Mouse (Mus musculus): Measurements from ENCODE around the gene Nptn. TPM values are rescaled to one million over a fixed set of nuclear protein-coding genes. Genes with fewer than 3 reads are reported as not detected.
A peak's percentile ranks its signal among the peaks of the same experiment; 100 is the strongest.

Gene Nptn
- total and polyA plus RNA-seq, 3 experiments = 118 to 162 (median 121) TPM

GRCm38 (mm10) chr9:58657735-58658512 is 75.9 kb downstream of the Nptn start:
- H3K36me3 ChIP-seq (replicated peaks) = peaks cover 70% of the 10 kb centered on the region
- ATAC-seq (ENCODE audit: extremely low read depth, insufficient number of reproducible peaks, low FRiP score, poor library complexity, severe bottlenecking) (peak; percentile 82), DNase-seq (ENCODE audit: low spot score) (peak; percentile 63)
- peaks cover 77% of the 10 kb centered on the region for H3K4me1 ChIP-seq (ENCODE audit: insufficient read depth, low read depth, low read length)
- H3K9me3 ChIP-seq (replicated peaks) = no peaks in the 10 kb centered on the region
- no peak overlapping the region; the same call in 1 of the 2 replicates for H3K4me3 ChIP-seq (ENCODE audit: low read depth, low read length)
- no peaks in the 10 kb centered on the region for H3K27me3 ChIP-seq (ENCODE audit: insufficient read depth, low read length)
- TF ChIP-seq TAL1 (conservative IDR thresholded peaks at IDR 0.05; ENCODE audit: low read depth, low read length) (peak; percentile 97), GATA2 (IDR thresholded peaks at IDR 0.05; ENCODE audit: borderline replicate concordance, low read depth, low read length) (no peak)

GRCm38 (mm10) chr9:58658596-58659309 is 76.7 kb downstream of the Nptn start:
- Histone ChIP-seq H3K27me3 (ENCODE audit: insufficient read depth, low read length) (no peaks in the 10 kb centered on the region), H3K36me3 (replicated peaks) (peaks cover 69% of the 10 kb centered on the region), H3K4me3 (ENCODE audit: low read depth, low read length) (no peak overlapping the region), H3K9me3 (replicated peaks) (no peaks in the 10 kb centered on the region), H3K4me1 (ENCODE audit: insufficient read depth, low read depth, low read length) (peaks cover 81% of the 10 kb centered on the region)
- peak; percentile 16 for DNase-seq (ENCODE audit: low spot score)
- no peak for ATAC-seq (ENCODE audit: extremely low read depth, insufficient number of reproducible peaks, low FRiP score, poor library complexity, severe bottlenecking)
- TF ChIP-seq CTCF (IDR thresholded peaks at IDR 0.05; ENCODE audit: low read depth, low read length) (no peak), GATA1 (IDR thresholded peaks at IDR 0.05; ENCODE audit: borderline replicate concordance, low read length) (no peak), TAL1 (conservative IDR thresholded peaks at IDR 0.05; ENCODE audit: low read depth, low read length) (no peak), POLR2AphosphoS5 (IDR thresholded peaks at IDR 0.05; ENCODE audit: insufficient replicate concordance, low read depth, low read length) (no peak), GATA2 (IDR thresholded peaks at IDR 0.05; ENCODE audit: borderline replicate concordance, low read depth, low read length) (no peak)

GRCm38 (mm10) chr9:58659331-58659730 is 77.3 kb downstream of the Nptn start:
- ATAC-seq (ENCODE audit: extremely low read depth, insufficient number of reproducible peaks, low FRiP score, poor library complexity, severe bottlenecking) (no peak), DNase-seq (ENCODE audit: low spot score) (no peak)
- no peaks in the 10 kb centered on the region for H3K27me3 ChIP-seq (ENCODE audit: insufficient read depth, low read length)
- H3K9me3 ChIP-seq (replicated peaks) = no peaks in the 10 kb centered on the region
- H3K4me1 ChIP-seq (ENCODE audit: insufficient read depth, low read depth, low read length) = peaks cover 80% of the 10 kb centered on the region
- TF ChIP-seq GATA1 (IDR thresholded peaks at IDR 0.05; ENCODE audit: borderline replicate concordance, low read length) (no peak), TAL1 (conservative IDR thresholded peaks at IDR 0.05; ENCODE audit: low read depth, low read length) (no peak), GATA2 (IDR thresholded peaks at IDR 0.05; ENCODE audit: borderline replicate concordance, low read depth, low read length) (no peak), POLR2AphosphoS5 (IDR thresholded peaks at IDR 0.05; ENCODE audit: insufficient replicate concordance, low read depth, low read length) (no peak), CTCF (IDR thresholded peaks at IDR 0.05; ENCODE audit: low read depth, low read length) (no peak)
- peaks cover 73% of the 10 kb centered on the region for H3K36me3 ChIP-seq (replicated peaks)
- peak overlapping the region; percentile 7; the same call in 1 of the 2 replicates for H3K4me3 ChIP-seq (ENCODE audit: low read depth, low read length)

- Histone ChIP-seq H3K4me3 (ENCODE audit: low read depth, low read length) (peak overlapping the region; percentile 45; the same call in 1 of the 2 replicates), H3K27me3 (ENCODE audit: insufficient read depth, low read length) (no peaks in the 10 kb centered on the region), H3K36me3 (replicated peaks) (peaks cover 74% of the 10 kb centered on the region), H3K4me1 (ENCODE audit: insufficient read depth, low read depth, low read length) (peaks cover 73% of the 10 kb centered on the region), H3K9me3 (replicated peaks) (no peaks in the 10 kb centered on the region)
- no peak for DNase-seq (ENCODE audit: low spot score)
- no peak for TF ChIP-seq GATA2 (IDR thresholded peaks at IDR 0.05; ENCODE audit: borderline replicate concordance, low read depth, low read length)
- no peak; the same call in 1 of the 2 replicates for TF ChIP-seq TAL1 (conservative IDR thresholded peaks at IDR 0.05; ENCODE audit: low read depth, low read length)
- TF ChIP-seq CTCF (IDR thresholded peaks at IDR 0.05; ENCODE audit: low read depth, low read length) = no peak
- TF ChIP-seq POLR2AphosphoS5 (IDR thresholded peaks at IDR 0.05; ENCODE audit: insufficient replicate concordance, low read depth, low read length) = no peak
- TF ChIP-seq GATA1 (IDR thresholded peaks at IDR 0.05; ENCODE audit: borderline replicate concordance, low read length) = no peak
- no peak for ATAC-seq (ENCODE audit: extremely low read depth, insufficient number of reproducible peaks, low FRiP score, poor library complexity, severe bottlenecking)
Measured at GRCm38 (mm10) chr9:58659989-58660388, 77.9 kb downstream of the Nptn start.

- DNase-seq (ENCODE audit: low spot score) = no peak
- ATAC-seq (ENCODE audit: extremely low read depth, insufficient number of reproducible peaks, low FRiP score, poor library complexity, severe bottlenecking) = no peak
- Histone ChIP-seq H3K9me3 (replicated peaks) (no peaks in the 10 kb centered on the region), H3K27me3 (ENCODE audit: insufficient read depth, low read length) (no peaks in the 10 kb centered on the region), H3K36me3 (replicated peaks) (peaks cover 76% of the 10 kb centered on the region), H3K4me1 (ENCODE audit: insufficient read depth, low read depth, low read length) (peaks cover 69% of the 10 kb centered on the region), H3K4me3 (ENCODE audit: low read depth, low read length) (no peak overlapping the region)
- no peak for TF ChIP-seq GATA1 (IDR thresholded peaks at IDR 0.05; ENCODE audit: borderline replicate concordance, low read length)
- no peak for TF ChIP-seq TAL1 (conservative IDR thresholded peaks at IDR 0.05; ENCODE audit: low read depth, low read length)
- TF ChIP-seq GATA2 (IDR thresholded peaks at IDR 0.05; ENCODE audit: borderline replicate concordance, low read depth, low read length) = no peak
- TF ChIP-seq POLR2AphosphoS5 (IDR thresholded peaks at IDR 0.05; ENCODE audit: insufficient replicate concordance, low read depth, low read length) = no peak
- TF ChIP-seq CTCF (IDR thresholded peaks at IDR 0.05; ENCODE audit: low read depth, low read length) = no peak
Measured at GRCm38 (mm10) chr9:58660673-58661072, 78.6 kb downstream of the Nptn start.

GRCm38 (mm10) chr9:58662007-58662406 is 80.0 kb downstream of the Nptn start:
- DNase-seq (ENCODE audit: low spot score) = no peak

More at GRCm38 (mm10) chr9:58662007-58662406, 80.0 kb downstream of the Nptn start:
- TF ChIP-seq GATA1 (IDR thresholded peaks at IDR 0.05; ENCODE audit: borderline replicate concordance, low read length) (no peak), POLR2AphosphoS5 (IDR thresholded peaks at IDR 0.05; ENCODE audit: insufficient replicate concordance, low read depth, low read length) (no peak), GATA2 (IDR thresholded peaks at IDR 0.05; ENCODE audit: borderline replicate concordance, low read depth, low read length) (no peak), CTCF (IDR thresholded peaks at IDR 0.05; ENCODE audit: low read depth, low read length) (no peak), TAL1 (conservative IDR thresholded peaks at IDR 0.05; ENCODE audit: low read depth, low read length) (no peak)
- H3K4me3 ChIP-seq (ENCODE audit: low read depth, low read length) = no peak overlapping the region; the same call in 1 of the 2 replicates
- H3K27me3 ChIP-seq (ENCODE audit: insufficient read depth, low read length) = no peaks in the 10 kb centered on the region
- no peak for ATAC-seq (ENCODE audit: extremely low read depth, insufficient number of reproducible peaks, low FRiP score, poor library complexity, severe bottlenecking)
- H3K4me1 ChIP-seq (ENCODE audit: insufficient read depth, low read depth, low read length) = peaks cover 56% of the 10 kb centered on the region
- no peaks in the 10 kb centered on the region for H3K9me3 ChIP-seq (replicated peaks)
- peaks cover 75% of the 10 kb centered on the region for H3K36me3 ChIP-seq (replicated peaks)
